Mouse (Mus musculus) stomach, postnatal 0 days (tissue): Measurements from ENCODE around the gene Rtraf.

Experiments
- CTCF ChIP-seq: IDR thresholded peaks from 2 replicates; pipeline ENCODE4 v1.5.1; 2016; ENCODE audit warnings: antibody characterized with exemption, low read depth, mild to moderate bottlenecking, moderate library complexity
- EP300 ChIP-seq: optimal IDR thresholded peaks from 2 replicates; pipeline ENCODE3; 2016; ENCODE audit warnings: antibody characterized with exemption

DNA sequence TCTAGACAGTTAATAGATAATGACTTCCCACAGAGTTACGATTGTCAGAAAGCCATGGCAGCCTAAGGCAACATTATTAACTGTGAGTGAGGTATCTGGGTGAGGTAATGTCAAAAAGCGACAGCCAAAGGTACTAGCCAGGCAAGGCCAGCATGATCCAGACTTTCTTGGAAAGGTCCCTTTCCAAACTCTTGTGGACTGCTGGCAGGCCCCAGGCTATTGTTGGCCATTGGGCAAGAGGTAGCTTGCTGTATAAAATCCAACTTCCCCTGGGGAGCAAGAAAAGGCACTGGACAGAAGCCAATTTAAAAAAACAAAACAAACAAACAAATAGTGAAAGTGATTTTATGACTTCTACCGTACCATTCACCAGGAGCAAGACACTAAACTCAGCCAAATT, 16.3 kb downstream of the Rtraf start:
- no peak for TF ChIP-seq CTCF
- no peak for TF ChIP-seq EP300
